Mouse (Mus musculus) erythroid progenitor cell, adult 5-6 weeks (primary cell): ENCODE data around the gene Lrrc2. TPM values are rescaled to one million over a fixed set of nuclear protein-coding genes. Genes with fewer than 3 reads are reported as not detected.

ENCODE experiments used
- ATAC-seq: replicated peaks from 2 replicates; pipeline ENCODE4 v1.8.0; 2016; ENCODE audit warnings: moderate number of reproducible peaks, mild to moderate bottlenecking, moderate TSS enrichment, inconsistent platforms; ENCODE audit not compliant: poor library complexity, low FRiP score, severe bottlenecking
- total RNA-seq, 2 experiments: library from RNA; stranded (forward) in 1 of 2; stranded (reverse) in 1 of 2; fragments of 150-400 nt in 1 of 2; fragments of 186-747, 209-891 nt in 1 of 2; gene quantifications; 2 replicates each; pipeline versions ENCODE4 v1.2.3 to v1.2.4; 2015 to 2017; ENCODE audit warnings: low replicate concordance in 2 of 2

The Lrrc2 gene
- total RNA-seq, 2 experiments from 2014 or later, result not detected

GRCm38 (mm10) chr9:111026791-111027190 lies 75.4 kb downstream of the Lrrc2 start:
- no peak for ATAC-seq

Other genes starting within 250 kb of the Lrrc2 start
- gene Myl3, start 209.7 kb upstream of the Lrrc2 start, total RNA-seq (2015; ENCODE audit: low replicate concordance), result not detected in 2 replicates
- gene Myl3, start 209.7 kb upstream of the Lrrc2 start, total RNA-seq (2017; ENCODE audit: low replicate concordance), result not detected in 2 replicates
- gene Pth1r, start 204.4 kb upstream of the Lrrc2 start, total RNA-seq (2015; ENCODE audit: low replicate concordance), result 1.3 TPM in 1 of 2 replicates, not detected in the other
- 0.77 TPM in 1 of 2 replicates, not detected in the other for gene Pth1r, start 204.4 kb upstream of the Lrrc2 start, total RNA-seq (2017; ENCODE audit: low replicate concordance)
- gene Prss42, start 153.4 kb upstream of the Lrrc2 start, total RNA-seq (2015; ENCODE audit: low replicate concordance), result not detected in 2 replicates
- not detected in 2 replicates for gene Prss42, start 153.4 kb upstream of the Lrrc2 start, total RNA-seq (2017; ENCODE audit: low replicate concordance)
- not detected in 2 replicates for gene Prss44, start 137.6 kb upstream of the Lrrc2 start, total RNA-seq (2015; ENCODE audit: low replicate concordance)
- not detected in 2 replicates for gene Prss44, start 137.6 kb upstream of the Lrrc2 start, total RNA-seq (2017; ENCODE audit: low replicate concordance)
- not detected in 2 replicates for gene Prss43, start 124.9 kb upstream of the Lrrc2 start, total RNA-seq (2015; ENCODE audit: low replicate concordance)
- gene Prss43, start 124.9 kb upstream of the Lrrc2 start, total RNA-seq (2017; ENCODE audit: low replicate concordance), result not detected in 2 replicates
- gene Prss45, start 117.0 kb upstream of the Lrrc2 start, total RNA-seq (2015; ENCODE audit: low replicate concordance), result not detected in 2 replicates
- not detected in 2 replicates for gene Prss45, start 117.0 kb upstream of the Lrrc2 start, total RNA-seq (2017; ENCODE audit: low replicate concordance)
- not detected in 2 replicates for gene Prss46, start 107.0 kb upstream of the Lrrc2 start, total RNA-seq (2015; ENCODE audit: low replicate concordance)
- gene Prss46, start 107.0 kb upstream of the Lrrc2 start, total RNA-seq (2017; ENCODE audit: low replicate concordance), result not detected in 2 replicates
- not detected in 2 replicates for gene Prss50, start 93.6 kb upstream of the Lrrc2 start, total RNA-seq (2015; ENCODE audit: low replicate concordance)
- gene Prss50, start 93.6 kb upstream of the Lrrc2 start, total RNA-seq (2017; ENCODE audit: low replicate concordance), result not detected in 2 replicates
- gene Als2cl, start 71.7 kb upstream of the Lrrc2 start, total RNA-seq (2015; ENCODE audit: low replicate concordance), result 0.36 TPM in 1 of 2 replicates, not detected in the other
- 0.26 TPM in 1 of 2 replicates, not detected in the other for gene Als2cl, start 71.7 kb upstream of the Lrrc2 start, total RNA-seq (2017; ENCODE audit: low replicate concordance)
- not detected in 2 replicates for gene Tmie, start 71.4 kb upstream of the Lrrc2 start, total RNA-seq (2015; ENCODE audit: low replicate concordance)
- gene Tmie, start 71.4 kb upstream of the Lrrc2 start, total RNA-seq (2017; ENCODE audit: low replicate concordance), result not detected in 2 replicates
- gene Fam240a, start 34.7 kb upstream of the Lrrc2 start, total RNA-seq (2015; ENCODE audit: low replicate concordance), result not detected in 2 replicates
- not detected in 2 replicates for gene Fam240a, start 34.7 kb upstream of the Lrrc2 start, total RNA-seq (2017; ENCODE audit: low replicate concordance)
- gene Tdgf1, start 5.4 kb upstream of the Lrrc2 start, total RNA-seq (2015; ENCODE audit: low replicate concordance), result not detected in 2 replicates
- gene Tdgf1, start 5.4 kb upstream of the Lrrc2 start, total RNA-seq (2017; ENCODE audit: low replicate concordance), result not detected in 2 replicates
- gene Rtp3, start 39.0 kb downstream of the Lrrc2 start, total RNA-seq (2015; ENCODE audit: low replicate concordance), result not detected in 2 replicates
- not detected in 2 replicates for gene Rtp3, start 39.0 kb downstream of the Lrrc2 start, total RNA-seq (2017; ENCODE audit: low replicate concordance)
- gene Ltf, start 67.7 kb downstream of the Lrrc2 start, total RNA-seq (2015; ENCODE audit: low replicate concordance), result 420 and 461 TPM in 2 replicates
- 308 and 520 TPM in 2 replicates for gene Ltf, start 67.7 kb downstream of the Lrrc2 start, total RNA-seq (2017; ENCODE audit: low replicate concordance)
- gene Ccrl2, start 106.0 kb downstream of the Lrrc2 start, total RNA-seq (2015; ENCODE audit: low replicate concordance), result 11.5 and 13.8 TPM in 2 replicates
- gene Ccrl2, start 106.0 kb downstream of the Lrrc2 start, total RNA-seq (2017; ENCODE audit: low replicate concordance), result 25.2 and 26.2 TPM in 2 replicates
- gene Lrrfip2, start 166.0 kb downstream of the Lrrc2 start, total RNA-seq (2015; ENCODE audit: low replicate concordance), result 8.4 and 37.8 TPM in 2 replicates
- 57.0 and 75.1 TPM in 2 replicates for gene Lrrfip2, start 166.0 kb downstream of the Lrrc2 start, total RNA-seq (2017; ENCODE audit: low replicate concordance)